Mouse (Mus musculus): ENCODE data around the gene Rps6kb1. TPM values are rescaled to one million over a fixed set of nuclear protein-coding genes. Genes with fewer than 3 reads are reported as not detected.

Gene Rps6kb1
- polyA plus RNA-seq, 1 experiment, result 3.9 TPM

DNA sequence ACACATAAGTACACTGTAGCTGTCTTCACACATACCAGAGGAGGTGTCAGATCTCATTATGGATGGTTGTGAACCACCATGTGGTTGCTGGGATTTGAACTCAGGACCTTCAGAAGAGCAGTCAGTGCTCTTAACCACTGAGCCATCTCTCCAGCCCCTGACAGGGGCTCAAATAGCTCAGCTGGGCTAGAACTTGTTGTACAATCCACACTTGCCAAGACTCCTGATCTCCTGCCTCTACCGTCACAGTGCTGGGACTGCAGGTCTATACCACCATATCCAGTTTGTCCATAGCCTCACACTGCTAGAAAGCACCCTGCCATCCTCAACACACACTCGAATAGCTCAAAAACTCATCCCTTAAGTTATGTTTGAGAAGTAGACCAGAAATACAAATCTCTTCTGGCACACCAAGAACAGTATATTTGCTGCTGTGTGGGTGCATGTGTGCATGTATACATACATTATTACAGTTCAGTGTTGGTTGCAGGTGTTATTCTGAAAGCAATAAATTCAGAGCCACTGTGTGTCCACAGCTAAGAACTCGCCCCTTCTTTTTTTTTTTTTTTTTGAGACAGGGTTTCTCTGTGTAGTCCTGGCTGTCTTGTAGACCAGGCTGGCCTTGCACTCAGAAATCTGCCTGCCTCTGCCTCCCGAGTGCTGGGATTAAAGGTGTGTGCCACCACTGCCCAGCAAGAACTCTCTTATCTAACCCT, 44.1 kb upstream of the Rps6kb1 start:
- TF ChIP-seq CTCF (IDR thresholded peaks at IDR 0.05; ENCODE audit: extremely low read depth, insufficient read length, insufficient replicate concordance, low read depth, low read length), result no peak
- TF ChIP-seq POLR2A (IDR thresholded peaks at IDR 0.05; ENCODE audit: low read depth, low read length), result no peak
- Histone ChIP-seq H3K27ac (ENCODE audit: insufficient read depth, low read depth, low read length) (peak overlapping the region; percentile 45), H3K4me3 (ENCODE audit: low read depth, low read length) (no peak overlapping the region), H3K36me3 (ENCODE audit: control insufficient read depth, insufficient read depth, low read length) (peaks cover 17% of the 10 kb centered on the region), H3K27me3 (ENCODE audit: control insufficient read depth, insufficient read depth, low read length) (no peaks in the 10 kb centered on the region), H3K4me1 (ENCODE audit: control insufficient read depth, insufficient read depth, insufficient read length, low read length) (peaks cover 8% of the 10 kb centered on the region)
- WGBS, result 69% methylated on average over 4 of the region's 4 CpGs

- no peak overlapping the region for H3K4me3 ChIP-seq (ENCODE audit: low read depth, low read length)
- peak overlapping the region; percentile 95 for H3K27ac ChIP-seq (ENCODE audit: insufficient read depth, low read depth, low read length)
- 20% methylated on average over 7 of the region's 7 CpGs for WGBS
- no peak for TF ChIP-seq POLR2A (IDR thresholded peaks at IDR 0.05; ENCODE audit: low read depth, low read length)
- no peak for TF ChIP-seq CTCF (IDR thresholded peaks at IDR 0.05; ENCODE audit: extremely low read depth, insufficient read length, insufficient replicate concordance, low read depth, low read length)
- peaks cover 8% of the 10 kb centered on the region for H3K4me1 ChIP-seq (ENCODE audit: control insufficient read depth, insufficient read depth, insufficient read length, low read length)
- peaks cover 20% of the 10 kb centered on the region for H3K36me3 ChIP-seq (ENCODE audit: control insufficient read depth, insufficient read depth, low read length)
- no peaks in the 10 kb centered on the region for H3K27me3 ChIP-seq (ENCODE audit: control insufficient read depth, insufficient read depth, low read length)
Observed at GRCm38 (mm10) chr11:86587830-86588229, 43.2 kb upstream of the Rps6kb1 start.

- Histone ChIP-seq H3K36me3 (ENCODE audit: control insufficient read depth, insufficient read depth, low read length) (peaks cover 23% of the 10 kb centered on the region), H3K4me1 (ENCODE audit: control insufficient read depth, insufficient read depth, insufficient read length, low read length) (peaks cover 8% of the 10 kb centered on the region), H3K4me3 (ENCODE audit: low read depth, low read length) (peak overlapping the region; percentile 76), H3K27ac (ENCODE audit: insufficient read depth, low read depth, low read length) (peak overlapping the region; percentile 99), H3K27me3 (ENCODE audit: control insufficient read depth, insufficient read depth, low read length) (no peaks in the 10 kb centered on the region)
- under 1% methylated on average over 15 of the region's 15 CpGs for WGBS
- TF ChIP-seq POLR2A (IDR thresholded peaks at IDR 0.05; ENCODE audit: low read depth, low read length) (peak; percentile 90; the same call in 1 of the 2 replicates), CTCF (IDR thresholded peaks at IDR 0.05; ENCODE audit: extremely low read depth, insufficient read length, insufficient replicate concordance, low read depth, low read length) (no peak)
Observed at GRCm38 (mm10) chr11:86586868-86587792, 42.5 kb upstream of the Rps6kb1 start.

DNA sequence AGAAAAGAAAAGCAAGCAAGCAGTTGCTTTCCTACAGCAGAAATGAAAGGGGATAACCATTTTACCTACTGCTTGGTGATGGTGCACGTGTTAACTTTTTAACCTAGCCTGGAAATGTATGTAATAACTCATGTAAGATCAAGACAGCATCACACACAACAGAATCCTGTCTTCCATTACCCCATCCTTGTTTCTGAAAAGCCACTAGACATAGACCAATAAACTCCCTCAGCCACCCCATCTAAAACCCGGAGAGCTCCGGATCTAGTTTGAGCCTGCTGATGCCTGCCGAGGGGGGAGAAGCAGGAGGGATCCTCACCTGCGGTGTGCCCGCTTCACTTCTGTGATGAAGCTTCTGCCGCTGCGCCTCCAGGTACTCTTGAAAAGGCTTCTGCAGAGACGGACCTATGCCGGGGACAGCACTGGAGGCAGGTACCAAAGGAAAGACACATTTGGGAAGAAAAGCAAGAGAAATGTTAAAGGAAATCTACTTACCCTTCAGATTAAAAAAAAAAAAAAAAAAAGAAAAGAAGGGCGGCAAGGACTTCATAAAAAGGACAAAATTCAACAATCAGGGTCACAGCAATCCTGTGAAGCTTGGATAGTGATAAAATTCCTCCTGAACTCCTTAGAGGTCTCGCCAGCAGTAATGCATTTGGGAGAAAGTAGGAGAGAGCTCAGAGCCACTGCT, 41.7 kb upstream of the Rps6kb1 start:
- Histone ChIP-seq H3K27ac (ENCODE audit: insufficient read depth, low read depth, low read length) (peak overlapping the region; percentile 99), H3K4me3 (ENCODE audit: low read depth, low read length) (peak overlapping the region; percentile 76), H3K36me3 (ENCODE audit: control insufficient read depth, insufficient read depth, low read length) (peaks cover 23% of the 10 kb centered on the region), H3K27me3 (ENCODE audit: control insufficient read depth, insufficient read depth, low read length) (no peaks in the 10 kb centered on the region), H3K4me1 (ENCODE audit: control insufficient read depth, insufficient read depth, insufficient read length, low read length) (peaks cover 8% of the 10 kb centered on the region)
- 0% methylated on average over 12 of the region's 12 CpGs for WGBS
- TF ChIP-seq POLR2A (IDR thresholded peaks at IDR 0.05; ENCODE audit: low read depth, low read length) (no peak; the same call in none of the 2 replicates), CTCF (IDR thresholded peaks at IDR 0.05; ENCODE audit: extremely low read depth, insufficient read length, insufficient replicate concordance, low read depth, low read length) (no peak)

DNA sequence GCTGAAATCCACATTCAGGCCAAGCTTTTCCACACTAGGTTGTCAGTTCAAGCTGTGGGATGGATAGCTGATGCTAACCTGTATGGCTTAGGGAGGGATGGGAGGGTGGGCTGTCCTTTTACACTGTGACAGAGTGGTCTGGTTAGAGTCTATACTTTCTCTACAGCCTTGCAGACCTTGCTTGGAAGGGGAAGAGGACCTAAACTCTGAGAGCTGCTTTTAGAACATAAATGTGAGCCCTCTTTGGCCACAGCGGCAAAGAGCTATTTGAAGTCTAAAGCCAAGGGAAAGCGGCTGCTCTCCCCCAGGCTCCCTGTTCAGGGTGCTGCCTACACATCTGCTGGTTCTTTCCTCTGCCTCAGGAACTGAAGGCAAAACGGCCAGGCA, 41.0 kb upstream of the Rps6kb1 start:
- Histone ChIP-seq H3K27me3 (ENCODE audit: control insufficient read depth, insufficient read depth, low read length) (no peaks in the 10 kb centered on the region), H3K4me1 (ENCODE audit: control insufficient read depth, insufficient read depth, insufficient read length, low read length) (peaks cover 8% of the 10 kb centered on the region), H3K4me3 (ENCODE audit: low read depth, low read length) (peak overlapping the region; percentile 82), H3K27ac (ENCODE audit: insufficient read depth, low read depth, low read length) (peak overlapping the region; percentile 99), H3K36me3 (ENCODE audit: control insufficient read depth, insufficient read depth, low read length) (peaks cover 23% of the 10 kb centered on the region)
- WGBS, result 2% methylated on average over 3 of the region's 3 CpGs
- TF ChIP-seq CTCF (IDR thresholded peaks at IDR 0.05; ENCODE audit: extremely low read depth, insufficient read length, insufficient replicate concordance, low read depth, low read length) (no peak), POLR2A (IDR thresholded peaks at IDR 0.05; ENCODE audit: low read depth, low read length) (peak; percentile 32; the same call in 1 of the 2 replicates)

GRCm38 (mm10) chr11:86584898-86585597, 40.4 kb upstream of the Rps6kb1 start:
- no peak for TF ChIP-seq CTCF (IDR thresholded peaks at IDR 0.05; ENCODE audit: extremely low read depth, insufficient read length, insufficient replicate concordance, low read depth, low read length)
- peaks cover 23% of the 10 kb centered on the region for H3K36me3 ChIP-seq (ENCODE audit: control insufficient read depth, insufficient read depth, low read length)
- peaks cover 8% of the 10 kb centered on the region for H3K4me1 ChIP-seq (ENCODE audit: control insufficient read depth, insufficient read depth, insufficient read length, low read length)
- H3K27ac ChIP-seq (ENCODE audit: insufficient read depth, low read depth, low read length), result peak overlapping the region; percentile 99
- whole genome bisulfite sequencing, result 4% methylated on average over 7 of the region's 7 CpGs
- no peaks in the 10 kb centered on the region for H3K27me3 ChIP-seq (ENCODE audit: control insufficient read depth, insufficient read depth, low read length)
- H3K4me3 ChIP-seq (ENCODE audit: low read depth, low read length), result peak overlapping the region; percentile 82

Data from small intestine, adult 2 months (tissue).